Mouse (Mus musculus): ENCODE results near the gene Acap1.

DNA sequence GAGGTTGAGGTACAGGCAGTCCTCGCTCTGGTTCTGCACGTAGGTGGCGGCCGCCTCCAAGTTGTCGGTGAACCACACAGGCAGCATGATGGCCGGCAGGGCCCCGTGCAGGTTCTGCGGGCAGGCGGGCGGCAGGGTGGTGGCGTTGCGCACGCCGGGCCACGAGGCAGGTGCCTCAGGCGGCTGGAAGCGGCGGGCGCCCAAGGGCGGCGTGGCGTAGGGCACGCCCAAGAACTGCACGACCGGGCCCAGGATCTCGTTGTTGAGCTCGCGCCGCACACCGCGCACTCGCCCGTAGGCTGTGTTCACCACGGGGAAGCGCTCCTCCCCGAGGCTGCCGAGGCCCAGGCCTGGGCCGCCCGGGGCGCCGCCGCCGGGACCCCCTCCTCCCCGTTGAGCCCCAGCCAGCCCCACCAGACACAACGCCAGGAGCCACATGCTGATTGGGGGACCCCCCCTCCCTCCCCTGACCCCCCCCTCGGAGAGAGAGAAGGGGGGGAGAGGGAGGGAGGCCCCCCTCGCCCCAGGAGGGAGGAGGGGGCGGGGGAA lies 61.3 kb downstream of the Acap1 start:
- TF ChIP-seq CTCF (IDR thresholded peaks at IDR 0.05; ENCODE audit: extremely low read depth, insufficient read length, insufficient replicate concordance, low read depth, low read length) (no peak), POLR2A (IDR thresholded peaks at IDR 0.05; ENCODE audit: low read depth, low read length) (no peak)
